Mouse (Mus musculus) T-helper 17 cell (primary cell): ENCODE results near the gene Gm48552.

Source experiments
- in situ Hi-C, 2 experiments: fragments of 300-600 bp; cut with MboI, MseI; formaldehyde crosslinking; loops; 1 replicate in 1 of 2; 2 replicates in 1 of 2; pipeline ENCODE4 v1.15.1; 2025; ENCODE audit warnings: high pct_unique_total_duplicates in 2 of 2

The Gm48552 gene

GRCm38 (mm10) chr10:81388505-81389055, at the start of gene Gm48552:
Gene Gm48552 (plus strand): TSS chr10:81389005.
- in situ Hi-C loops, result no loop called here

GRCm38 (mm10) chr10:81340551-81341332, 48.1 kb upstream of the Gm48552 start:
- in situ Hi-C loops, result loop anchor here (10.0 kb wide), 1 partner anchor 56 kb away; no protein-coding TSS in a partner anchor

- in situ Hi-C loops, result loop anchor here (10.0 kb wide), 1 partner anchor 57 kb away; no protein-coding TSS in a partner anchor
Measured at GRCm38 (mm10) chr10:81341333-81341949, 47.4 kb upstream of the Gm48552 start.

DNA sequence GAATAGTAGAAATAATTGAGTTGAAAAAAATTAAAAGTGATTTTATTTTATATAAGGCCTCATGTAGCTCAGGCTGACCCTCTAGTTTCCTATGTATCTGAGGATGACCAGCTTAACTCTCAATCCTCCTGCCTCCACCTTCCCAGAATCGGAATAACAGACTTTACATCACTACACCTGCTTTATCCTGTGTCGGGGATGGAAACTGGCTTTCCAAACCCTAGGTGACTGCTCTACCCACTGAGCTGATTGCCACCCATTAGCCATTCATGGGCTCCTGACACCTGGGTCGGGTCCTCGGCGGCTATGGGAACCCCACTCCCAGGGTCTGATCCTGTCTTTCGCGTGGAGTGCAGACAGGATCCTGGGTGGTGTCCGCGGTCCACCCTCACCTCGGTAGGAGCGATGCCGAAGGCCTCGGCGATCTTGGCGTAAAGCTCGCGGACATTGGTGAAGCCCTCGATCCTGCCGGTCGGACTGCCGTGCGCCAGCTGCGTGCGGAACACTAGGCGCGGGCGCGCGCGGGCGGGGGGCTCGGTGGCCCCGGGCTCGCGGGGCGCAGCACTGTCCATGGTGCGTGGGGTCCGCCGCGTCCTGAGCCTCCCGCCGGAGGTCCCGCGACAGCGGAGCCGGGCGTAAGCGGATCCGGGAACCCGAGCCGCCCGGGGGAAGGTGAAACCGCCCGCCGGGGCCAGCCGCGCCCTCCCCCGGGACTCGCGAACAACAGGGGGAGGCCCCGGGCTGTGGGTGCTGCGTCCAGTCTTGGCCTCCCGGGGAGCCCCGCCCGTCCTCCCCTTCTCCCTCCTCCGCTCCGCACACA, 45.9 kb upstream of the Gm48552 start, which contains the start of gene Gipc3:
Gipc3 (minus strand) TSS at position 581 of the 820 bp plus-strand sequence.
- in situ Hi-C loops, result loop anchor here (10.0 kb wide), 1 partner anchor 58 kb away; no protein-coding TSS in a partner anchor

DNA sequence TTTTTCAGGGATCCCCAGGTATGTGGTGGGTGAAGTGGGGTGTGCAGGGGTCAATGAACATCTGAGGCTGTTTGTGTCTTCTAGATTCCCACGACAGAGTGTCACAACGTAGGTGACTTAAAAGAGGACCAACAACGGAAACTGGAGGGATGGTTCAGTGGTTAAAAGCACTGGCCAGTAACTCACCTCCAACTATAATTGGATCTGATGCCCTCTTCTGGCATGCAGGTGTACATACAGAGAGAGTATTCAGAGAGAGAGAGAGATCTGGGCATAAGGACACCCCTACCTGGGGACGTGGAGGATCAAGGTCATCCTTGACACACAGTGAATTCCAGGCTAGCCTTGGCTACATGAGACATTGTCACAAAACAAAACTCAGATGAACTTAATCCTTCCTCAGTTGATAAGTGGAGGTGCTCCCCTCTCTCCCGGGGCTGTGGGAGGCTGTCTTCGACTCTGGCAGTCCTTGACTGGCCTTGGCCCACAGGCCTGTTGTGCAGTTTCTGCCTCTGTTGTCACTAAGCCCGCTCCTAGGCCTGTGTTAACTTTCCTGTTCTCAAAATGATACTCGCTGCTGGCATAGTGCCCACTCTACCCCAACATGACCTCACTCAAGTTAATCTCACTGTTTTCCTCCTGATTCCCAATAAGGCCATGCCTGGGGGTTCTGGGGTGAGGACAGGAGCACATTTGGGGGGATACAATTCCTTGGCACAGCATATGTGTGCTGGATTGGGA, 44.2 kb upstream of the Gm48552 start:
- in situ Hi-C loops, result loop anchor here (5.0 to 10.0 kb wide), 2 partner anchors 42 to 60 kb away; no protein-coding TSS in a partner anchor

- in situ Hi-C loops, result loop anchor here (5.0 to 10.0 kb wide), 2 partner anchors 43 to 60 kb away; no protein-coding TSS in a partner anchor
Measured at GRCm38 (mm10) chr10:81345162-81345534, 43.7 kb upstream of the Gm48552 start.

DNA sequence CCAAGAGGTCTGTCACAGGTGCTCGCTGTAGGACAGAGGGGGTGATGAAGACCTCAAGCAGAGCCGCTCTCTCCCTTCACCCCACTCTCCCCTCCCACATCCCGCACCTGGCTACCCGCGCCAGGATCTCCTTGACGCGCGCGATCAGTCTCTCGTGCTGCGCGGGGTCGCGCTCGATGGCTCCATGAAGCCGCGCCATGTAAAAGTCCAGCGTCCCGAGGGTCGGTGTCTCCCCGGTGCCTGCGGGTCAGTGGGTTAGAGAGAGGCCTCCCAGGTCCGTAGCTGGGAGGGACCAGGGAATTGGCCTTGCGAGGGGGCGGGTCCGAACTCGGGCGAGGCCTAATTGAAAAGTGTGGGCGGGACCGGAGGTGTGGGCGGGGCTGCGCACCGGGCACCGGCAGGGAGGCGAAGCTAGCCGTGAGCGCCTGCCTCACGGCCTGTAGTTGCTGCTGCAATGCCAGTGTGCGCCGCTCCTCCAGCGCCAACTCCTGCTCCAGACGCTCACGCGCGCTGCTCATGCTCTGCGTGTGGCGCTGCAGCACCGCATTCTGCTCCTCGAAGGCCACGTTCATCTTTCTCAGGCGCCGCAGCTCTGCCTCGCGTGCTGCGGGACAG, 42.2 kb upstream of the Gm48552 start:
- in situ Hi-C loops, result loop anchor here (5.0 to 10.0 kb wide), 2 partner anchors 44 to 62 kb away; no protein-coding TSS in a partner anchor

DNA sequence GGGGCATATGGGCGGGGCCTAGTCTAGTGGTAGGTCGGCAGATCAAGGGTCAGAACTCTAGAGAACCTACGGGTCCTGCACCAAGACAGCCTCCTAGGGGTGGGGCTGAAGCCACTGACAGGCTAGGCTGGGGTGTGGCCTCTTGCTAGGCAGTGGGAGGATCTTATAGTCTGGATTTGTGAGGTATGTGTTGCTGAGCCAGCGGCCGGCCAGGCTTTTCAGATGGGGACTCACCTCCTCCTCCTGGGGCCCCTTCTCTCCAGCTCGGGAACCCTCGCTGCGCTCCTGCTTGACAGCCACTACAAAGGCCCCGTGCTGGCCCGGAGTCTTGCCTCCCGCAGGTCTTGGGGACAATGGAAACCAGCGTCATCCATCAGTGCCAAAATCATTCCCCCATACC, 39.7 kb upstream of the Gm48552 start:
- in situ Hi-C loops, result loop anchor here (5.0 to 10.0 kb wide), 2 partner anchors 47 to 64 kb away; no protein-coding TSS in a partner anchor

DNA sequence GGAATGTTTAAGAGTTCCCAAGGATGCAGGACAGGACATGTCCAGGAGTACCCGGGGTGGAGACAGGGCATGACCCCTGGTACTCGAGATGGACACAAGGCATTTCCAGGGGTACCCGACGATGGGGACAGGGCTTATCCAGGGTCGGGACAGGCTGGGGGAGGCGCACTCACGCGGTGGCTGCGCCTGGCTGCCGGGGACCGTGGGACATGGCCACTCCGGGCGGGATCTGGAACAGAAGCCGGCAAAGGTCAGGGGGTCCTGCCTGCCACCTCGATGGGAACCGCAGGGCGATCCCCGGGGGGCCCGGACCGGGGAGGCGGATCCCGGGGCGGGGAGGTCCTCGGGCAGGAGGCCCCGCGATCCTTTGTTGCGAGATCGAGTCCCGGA, 38.8 kb upstream of the Gm48552 start:
- in situ Hi-C loops, result loop anchor here (5.0 to 10.0 kb wide), 2 partner anchors 48 to 65 kb away; no protein-coding TSS in a partner anchor

DNA sequence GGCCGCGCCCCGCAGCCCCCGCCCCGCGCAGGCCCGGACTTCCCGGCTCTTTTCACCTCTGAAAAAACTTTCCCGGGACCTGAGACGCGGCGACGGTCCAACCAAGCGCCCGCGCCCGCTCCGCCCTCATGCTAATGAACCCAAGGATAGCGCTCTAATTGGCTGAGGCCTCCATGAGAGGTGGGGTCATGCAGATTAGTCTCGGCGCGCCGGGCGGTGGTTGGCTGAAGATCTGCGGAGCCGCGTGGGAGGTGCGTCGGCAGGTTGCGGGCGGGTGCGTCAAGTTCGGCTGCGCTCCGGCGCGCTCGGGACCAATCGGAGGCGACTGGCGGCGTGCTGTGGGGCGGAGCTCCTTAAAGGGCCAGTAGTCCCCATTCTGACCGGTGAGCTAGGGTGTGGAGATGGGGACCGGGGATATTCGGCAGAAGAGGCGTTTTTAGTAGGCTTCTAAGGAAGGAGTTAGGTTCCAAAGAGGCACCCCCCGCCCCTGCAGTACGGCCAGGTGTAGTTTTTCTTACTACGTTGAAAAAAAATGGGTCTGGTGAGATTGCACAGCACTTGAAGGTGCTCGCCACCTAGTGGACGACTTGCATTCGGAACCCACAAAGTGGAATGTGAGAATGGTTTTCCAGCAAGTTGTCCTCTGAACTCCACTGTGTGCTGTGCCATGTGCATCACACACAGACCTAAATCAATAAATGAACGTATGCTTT, 38.3 kb upstream of the Gm48552 start, which contains the start of gene Hmg20b:
Hmg20b (minus strand) TSS at position 130 of the 713 bp plus-strand sequence.
- in situ Hi-C loops, result no loop called here

DNA sequence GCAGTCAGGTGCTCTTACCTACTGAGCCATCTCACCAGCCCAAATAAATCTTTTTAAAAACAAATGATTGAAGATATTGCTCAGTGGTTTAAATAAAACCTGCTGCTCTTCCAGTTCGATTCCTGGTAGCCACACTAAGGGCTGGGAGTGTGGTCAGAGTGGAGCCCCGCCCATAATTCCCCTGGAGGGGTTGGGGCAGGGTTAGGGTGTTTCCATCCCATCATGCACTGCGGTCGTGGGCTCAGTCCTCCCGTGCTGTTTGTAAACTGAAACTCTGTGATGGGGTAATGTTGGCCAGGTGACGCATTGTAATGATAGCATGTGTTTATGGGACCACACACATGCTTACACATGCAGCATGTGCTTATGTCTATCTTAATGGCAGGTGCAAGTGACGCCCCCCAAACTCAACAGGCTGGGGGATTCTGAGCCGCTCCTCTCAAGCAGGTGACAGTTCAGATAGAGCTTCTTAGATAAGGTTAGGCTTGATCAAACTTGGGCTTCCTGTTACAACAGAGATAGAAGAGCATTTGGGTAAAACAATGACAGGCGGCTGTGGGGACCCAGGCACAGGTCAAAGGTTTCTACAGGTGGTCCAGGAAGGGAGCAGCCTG, 37.0 kb upstream of the Gm48552 start:
- in situ Hi-C loops, result no loop called here

GRCm38 (mm10) chr10:81354738-81355477, 33.9 kb upstream of the Gm48552 start:
- in situ Hi-C loops, result no loop called here

GRCm38 (mm10) chr10:81355533-81355932, 33.3 kb upstream of the Gm48552 start:
- in situ Hi-C loops, result no loop called here

GRCm38 (mm10) chr10:81356352-81356990, 32.3 kb upstream of the Gm48552 start:
- in situ Hi-C loops, result no loop called here

GRCm38 (mm10) chr10:81356991-81357844, 31.6 kb upstream of the Gm48552 start, which contains the start of gene Mfsd12:
Gene Mfsd12 (plus strand): TSS chr10:81357491.
- in situ Hi-C loops, result no loop called here

GRCm38 (mm10) chr10:81358209-81358608, 30.6 kb upstream of the Gm48552 start:
- in situ Hi-C loops, result no loop called here

DNA sequence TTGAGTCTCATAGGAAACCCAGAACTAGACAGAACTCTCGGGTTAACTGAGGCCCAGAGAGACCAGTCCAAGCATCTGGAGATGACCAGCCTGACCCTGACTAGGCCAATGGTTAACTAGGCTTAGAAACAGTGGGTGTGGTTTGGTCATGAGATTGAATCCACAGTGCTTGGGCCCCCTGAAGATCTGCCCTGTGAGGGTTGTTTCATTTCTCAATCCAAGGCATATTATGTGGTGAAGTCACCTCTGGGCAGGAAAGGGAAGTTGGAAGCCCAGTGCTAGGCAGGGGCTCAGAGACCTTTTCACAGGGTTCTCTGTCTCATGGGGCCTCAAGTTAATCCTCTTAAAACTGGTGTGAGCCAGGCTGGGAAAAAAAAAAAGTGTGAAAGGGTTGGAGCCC, 30.0 kb upstream of the Gm48552 start:
- in situ Hi-C loops, result no loop called here
